Mouse (Mus musculus): ENCODE measurements around the gene Snrpd3.
"Not testable (repeated sequence)": the region's sequence is repeated elsewhere in the genome, so short reads cannot be mapped to it uniquely, and the experiment has no call there.

Gene Snrpd3

GRCm38 (mm10) chr10:75535423-75535822, 18.1 kb downstream of the Snrpd3 start:
- DNase-seq (ENCODE audit: low spot score): no peak

GRCm38 (mm10) chr10:75536123-75536522, 18.8 kb downstream of the Snrpd3 start:
- DNase-seq (ENCODE audit: low spot score): no peak

GRCm38 (mm10) chr10:75547901-75548300, 30.6 kb downstream of the Snrpd3 start:
- DNase-seq (ENCODE audit: low spot score): no peak

GRCm38 (mm10) chr10:75548486-75548885, 31.1 kb downstream of the Snrpd3 start:
- no peak for DNase-seq (ENCODE audit: low spot score)

DNA sequence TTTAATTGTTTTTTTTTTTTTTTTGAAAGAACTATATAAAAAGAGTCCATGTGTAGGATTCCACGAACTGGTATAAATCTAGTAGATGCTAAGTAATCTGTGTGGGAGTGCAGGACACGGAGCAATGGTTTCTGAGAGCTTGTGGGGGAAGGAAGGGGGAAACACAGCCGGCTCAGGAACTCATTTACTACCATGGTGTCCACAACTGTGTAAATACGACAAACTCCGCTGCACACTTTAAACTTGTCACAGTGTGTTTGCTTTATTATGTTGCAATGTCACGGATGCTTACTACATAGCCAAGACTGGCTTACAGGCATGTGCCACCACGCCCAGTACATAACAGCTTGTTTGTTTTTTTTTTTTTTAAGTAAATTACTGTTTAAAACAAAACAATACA, 32.5 kb downstream of the Snrpd3 start:
- DNase-seq (ENCODE audit: low spot score): no peak

DNA sequence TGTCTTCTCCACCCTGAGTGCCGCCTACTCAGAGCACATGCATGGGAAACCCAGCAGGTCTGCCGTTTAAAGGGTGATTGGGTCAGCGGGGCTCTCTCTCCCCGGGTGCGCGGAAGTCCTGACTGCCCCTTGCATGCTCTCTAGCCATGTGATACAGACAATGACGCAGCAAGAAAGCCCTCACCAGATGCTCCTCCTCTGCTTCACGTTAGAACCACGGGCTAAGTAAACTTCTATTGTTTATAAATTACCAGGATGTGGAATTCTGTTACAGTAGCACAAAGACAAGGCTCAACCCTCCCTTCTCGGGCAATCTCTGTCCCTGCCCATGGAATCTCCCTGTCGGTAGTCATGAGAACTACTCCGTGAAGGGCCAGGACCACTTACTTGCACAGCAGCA, 33.8 kb downstream of the Snrpd3 start:
- no peak for DNase-seq (ENCODE audit: low spot score)

DNA sequence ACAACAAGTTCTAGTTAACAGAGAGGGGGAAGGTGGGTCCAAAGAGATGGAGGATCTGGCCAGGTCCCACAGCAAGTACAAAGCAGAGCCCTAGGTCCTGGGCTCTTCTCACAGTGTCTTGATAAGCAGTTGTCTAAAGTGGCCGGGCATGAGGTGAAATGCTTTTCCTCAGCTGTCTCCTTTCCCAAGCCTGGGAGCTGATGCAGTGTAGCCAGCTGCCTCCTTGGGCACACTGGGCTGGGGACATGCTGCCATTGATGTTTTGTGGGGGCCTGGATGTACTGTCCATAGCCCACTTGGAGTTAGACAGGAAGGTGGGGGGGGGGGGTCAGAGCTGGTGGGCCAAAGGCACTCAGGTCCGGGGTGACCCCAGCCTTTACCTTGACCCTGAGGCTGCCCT, 34.8 kb downstream of the Snrpd3 start:
- DNase-seq (ENCODE audit: low spot score): no peak

- DNase-seq (ENCODE audit: low spot score): no peak
These were observed 35.5 kb downstream of the Snrpd3 start for GRCm38 (mm10) chr10:75552701-75553450.

DNA sequence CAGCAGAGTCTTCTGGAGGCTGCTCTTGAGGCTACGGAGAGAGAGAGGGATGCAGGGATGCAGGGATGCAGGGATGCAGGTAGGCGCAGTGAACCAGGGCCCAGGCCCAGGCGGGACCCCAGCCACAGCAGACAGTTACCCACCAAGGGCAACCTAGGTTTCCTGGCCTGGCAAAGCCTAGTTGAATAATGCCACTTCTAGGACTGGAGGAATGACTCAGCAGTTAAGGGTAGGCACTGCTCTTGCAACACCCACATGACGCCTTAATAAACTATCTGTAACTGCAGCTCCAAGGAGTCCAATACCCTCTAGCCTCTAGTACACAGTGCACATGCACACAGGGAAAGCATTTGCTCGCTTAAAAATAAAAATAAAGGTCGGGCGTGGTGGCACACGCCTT, 36.7 kb downstream of the Snrpd3 start:
- DNase-seq (ENCODE audit: low spot score): no peak

DNA sequence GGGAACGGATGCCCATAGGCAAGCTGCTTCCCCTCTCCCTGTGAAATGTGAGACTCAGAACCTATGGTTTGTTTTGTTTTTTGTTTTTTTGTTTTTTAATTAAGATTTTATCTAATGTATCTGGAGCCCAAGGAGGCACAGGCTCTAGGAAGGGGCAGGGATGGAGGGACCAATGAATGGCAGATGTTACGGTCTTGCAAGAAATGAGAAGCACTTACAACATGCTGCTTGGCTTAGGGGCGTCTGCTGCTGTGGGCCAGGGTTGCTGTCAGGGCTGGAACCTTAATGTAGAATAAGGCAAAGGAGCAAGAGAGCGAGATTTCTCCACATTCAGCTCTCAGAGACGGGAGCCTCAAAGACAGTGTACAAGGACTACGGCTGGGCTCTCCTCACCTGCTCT, 38.2 kb downstream of the Snrpd3 start:
- DNase-seq (ENCODE audit: low spot score): no peak

DNA sequence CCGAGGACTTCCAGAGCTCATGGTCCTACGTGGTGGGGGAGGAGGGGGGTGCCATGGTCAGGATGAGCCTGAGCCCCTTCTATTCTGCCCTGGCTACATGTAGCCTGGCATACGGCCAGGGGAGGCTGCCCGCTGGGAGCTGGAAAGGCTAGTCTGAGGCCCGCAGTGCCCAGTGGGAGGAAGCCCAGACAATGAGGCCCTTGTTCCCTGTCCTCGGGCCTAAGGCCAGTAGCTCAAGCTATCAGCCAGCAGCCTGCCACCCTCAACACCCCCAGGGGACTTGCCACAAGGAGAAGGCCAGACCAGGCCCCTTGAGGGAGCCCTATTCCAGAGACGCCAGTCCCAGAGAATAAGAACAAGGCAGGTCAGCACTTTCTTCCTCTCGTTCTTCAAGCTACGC, 38.7 kb downstream of the Snrpd3 start:
- DNase-seq (ENCODE audit: low spot score): no peak

DNA sequence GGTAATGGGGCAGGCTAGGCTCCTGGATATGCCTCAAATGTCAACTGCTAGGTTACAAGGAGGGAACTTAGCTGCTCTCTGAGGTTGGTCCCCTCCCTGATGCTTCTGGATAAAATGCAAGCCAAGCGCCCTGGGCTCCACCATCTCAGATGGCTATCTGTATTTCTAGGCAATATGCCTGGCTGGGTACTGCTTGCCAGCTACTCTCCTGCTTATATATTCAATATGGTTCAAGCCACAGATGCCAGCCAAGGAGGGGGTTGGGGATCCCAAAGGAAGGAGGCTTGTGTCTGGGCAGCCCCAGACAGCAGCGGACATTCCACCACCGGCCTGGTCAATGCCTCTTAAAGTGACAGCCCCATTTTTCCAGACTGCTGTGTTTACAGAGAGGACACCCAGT, 41.2 kb downstream of the Snrpd3 start:
- DNase-seq (ENCODE audit: low spot score): no peak

- no peak for DNase-seq (ENCODE audit: low spot score)
These were observed 41.8 kb downstream of the Snrpd3 start for GRCm38 (mm10) chr10:75559041-75559675.

DNA sequence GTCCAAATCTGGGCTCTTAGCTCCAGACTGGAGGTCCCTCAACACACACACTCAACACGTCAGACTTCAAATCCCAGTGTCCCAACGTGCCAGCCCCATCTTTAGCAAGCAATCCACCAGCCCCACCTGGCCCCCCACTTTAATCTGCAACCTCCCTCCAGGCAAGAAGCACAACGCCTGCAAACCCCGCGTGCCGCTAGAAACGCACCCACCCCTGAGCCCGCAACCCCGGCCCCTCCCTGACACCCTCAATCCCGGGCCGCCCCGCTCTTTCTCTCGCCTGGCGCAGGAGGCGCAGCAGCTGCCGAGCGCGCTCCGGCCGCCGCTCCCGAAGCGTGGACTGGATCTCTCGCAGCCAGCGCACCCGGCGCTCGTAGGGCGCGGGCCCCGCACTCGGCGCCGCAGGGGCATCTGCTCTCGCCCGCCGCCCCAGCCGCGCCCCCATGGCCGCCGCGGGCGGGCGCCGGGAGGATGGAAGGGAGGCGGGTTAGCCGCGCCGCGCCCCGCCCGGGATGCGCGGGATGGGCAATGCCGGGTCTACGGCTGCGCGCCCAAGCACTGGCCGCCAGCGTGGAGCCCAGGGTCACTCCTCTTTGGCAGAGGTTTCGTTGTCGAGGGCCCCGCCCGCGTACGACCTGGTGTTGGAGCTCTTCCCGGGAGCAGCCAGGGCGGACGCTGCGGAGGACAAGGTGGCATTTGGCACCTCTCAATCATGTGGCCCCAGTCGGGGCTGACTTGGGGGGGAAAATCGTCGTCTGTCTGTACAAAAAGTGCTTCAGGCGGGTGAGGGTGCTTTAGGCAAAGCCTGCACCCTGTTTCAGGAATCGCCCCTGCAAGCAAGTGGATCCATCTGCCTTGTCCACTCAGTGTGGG, 42.6 kb downstream of the Snrpd3 start, which contains the start of gene Lrrc75b:
Gene Lrrc75b, minus strand, starts transcription at position 655 of the 873 bp plus-strand sequence.
- DNase-seq (ENCODE audit: low spot score): no peak

GRCm38 (mm10) chr10:75560549-75560899, 43.2 kb downstream of the Snrpd3 start:
- DNase-seq (ENCODE audit: low spot score): no peak

- no peak for DNase-seq (ENCODE audit: low spot score)
These were observed 43.8 kb downstream of the Snrpd3 start, which contains the start of gene Ggt1 for GRCm38 (mm10) chr10:75561071-75561654. TSS of gene Ggt1 (plus strand) at chr10:75561604.

- no peak for DNase-seq (ENCODE audit: low spot score)
These were observed 45.2 kb downstream of the Snrpd3 start for GRCm38 (mm10) chr10:75562596-75562995.

- no peak for DNase-seq (ENCODE audit: low spot score)
These were observed 47.4 kb downstream of the Snrpd3 start for GRCm38 (mm10) chr10:75564687-75565265.

DNA sequence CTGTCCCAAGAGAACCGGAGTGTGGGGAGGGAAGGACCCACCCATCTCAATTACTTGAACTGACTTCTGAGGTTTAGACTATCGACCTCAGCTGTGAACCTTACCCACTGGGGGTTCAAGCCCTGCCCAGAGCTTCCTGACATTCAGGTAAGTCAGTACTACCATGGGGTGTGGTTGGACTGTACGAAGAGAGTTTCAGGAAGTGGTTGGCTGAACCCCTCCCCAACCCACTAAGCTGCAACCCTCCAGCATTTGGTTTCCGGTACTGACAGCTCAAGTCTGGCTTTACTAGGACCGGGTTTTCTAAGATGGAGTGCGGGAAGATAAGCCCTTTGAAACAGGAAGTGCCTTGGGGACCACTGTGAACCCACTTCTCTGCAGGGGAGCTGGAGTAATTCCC, 48.1 kb downstream of the Snrpd3 start:
- DNase-seq (ENCODE audit: low spot score): no peak

- no peak for DNase-seq (ENCODE audit: low spot score)
These were observed 48.6 kb downstream of the Snrpd3 start for GRCm38 (mm10) chr10:75565906-75566305.

- no peak for DNase-seq (ENCODE audit: low spot score)
These were observed 49.0 kb downstream of the Snrpd3 start for GRCm38 (mm10) chr10:75566321-75566720.

- not testable (repeated sequence) for DNase-seq (ENCODE audit: low spot score)
These were observed 49.4 kb downstream of the Snrpd3 start for GRCm38 (mm10) chr10:75566765-75567164.
